Mouse (Mus musculus) kidney, postnatal 0 days (tissue): ENCODE results near the gene Ror2. TPM values are rescaled to one million over a fixed set of nuclear protein-coding genes. Genes with fewer than 3 reads are reported as not detected.
"Not testable (repeated sequence)": the region's sequence is repeated elsewhere in the genome, so short reads cannot be mapped to it uniquely, and the experiment has no call there.

ENCODE experiments used
- ATAC-seq: fragments of 200-750 bp; cut with Nextera tagmentation; replicated peaks from 2 replicates; pipeline ENCODE4 v1.8.0; 2017; ENCODE audit warnings: low read depth, moderate number of reproducible peaks, moderate TSS enrichment, moderate library complexity; ENCODE audit not compliant: low FRiP score
- DNase-seq: peaks from one replicate; pipeline ENCODE4 v3.0.0-alpha.2; 2016; ENCODE audit warnings: low spot score
- H3K27ac ChIP-seq: fragments of 300-500 bp; sonication (generic); 2 replicates; pipeline ENCODE4 v1.5.1; 2014; ENCODE audit warnings: mild to moderate bottlenecking
- H3K27me3 ChIP-seq: fragments of 300-500 bp; sonication (generic); 2 replicates; pipeline ENCODE4 v1.6.1; 2014; ENCODE audit warnings: low read length, mixed read lengths; ENCODE audit not compliant: insufficient read depth
- H3K36me3 ChIP-seq: fragments of 300-500 bp; sonication (generic); 2 replicates; pipeline ENCODE4 v1.6.1; 2014; ENCODE audit warnings: low read length, mixed read lengths; ENCODE audit not compliant: insufficient read depth
- H3K4me1 ChIP-seq: fragments of 300-500 bp; sonication (generic); replicated peaks from 2 replicates; pipeline ENCODE4 v1.6.1; 2014; ENCODE audit warnings: antibody characterized with exemption, low read length, mixed read lengths; ENCODE audit not compliant: insufficient read depth
- H3K4me2 ChIP-seq: fragments of 300-500 bp; sonication (generic); 2 replicates; pipeline ENCODE4 v1.6.1; 2014; ENCODE audit warnings: mild to moderate bottlenecking, low read length, moderate library complexity, mixed read lengths
- H3K4me3 ChIP-seq: fragments of 300-500 bp; sonication (generic); replicated peaks from 2 replicates; pipeline ENCODE4 v1.5.1; 2014; ENCODE audit warnings: low read depth, low read length
- H3K9ac ChIP-seq: fragments of 300-500 bp; sonication (generic); 2 replicates; pipeline ENCODE4 v1.6.1; 2014; ENCODE audit warnings: low read depth, low read length
- H3K9me3 ChIP-seq: fragments of 300-500 bp; sonication (generic); replicated peaks from 2 replicates; pipeline ENCODE4 v1.6.1; 2016; ENCODE audit warnings: low read length, inconsistent platforms, mixed read lengths
- CTCF ChIP-seq: IDR thresholded peaks from 2 replicates; pipeline ENCODE4 v1.5.1; 2016; ENCODE audit warnings: antibody characterized with exemption, low read depth, mild to moderate bottlenecking, moderate library complexity
- WGBS: fragments of 180-500 bp; shearing (Covaris S2); extraction: QIAGEN DNeasy Blood & Tissue Kit; methylation state at CpG from one replicate; pipeline ENCODE4 v1.1.7; 2014; 5-methylcytosine and 5-hydroxymethylcytosine counted together
- polyA plus RNA-seq: library from polyadenylated mRNA; unstranded; fragments of >200 nt; fragmentation: Nextera tagmentation; extraction: Ambion mirVana; gene quantifications from 2 replicates; pipeline ENCODE4 v1.2.1, GENCODE M21; 2015

Ror2 gene
- polyA plus RNA-seq, 1 experiment from 2014 or later, result 7.4 TPM

- Histone ChIP-seq H3K36me3 (no peaks in the 10 kb centered on the region), H3K27me3 (no peaks in the 10 kb centered on the region), H3K9ac (no peak overlapping the region), H3K4me1 (no peaks in the 10 kb centered on the region), H3K27ac (no peak overlapping the region), H3K4me2 (no peak overlapping the region), H3K9me3 (no peaks in the 10 kb centered on the region), H3K4me3 (no peak overlapping the region)
- ATAC-seq (no peak), DNase-seq (peak; percentile 37)
- no peak for TF ChIP-seq CTCF
- WGBS, result 25% methylated on average over 11 of the region's 11 CpGs
These were observed 30.8 kb upstream of the Ror2 start for GRCm38 (mm10) chr13:53316515-53317295.

- 83% methylated on average over 4 of the region's 4 CpGs for WGBS
- not testable (repeated sequence) for H3K36me3 ChIP-seq, H3K4me3 ChIP-seq, H3K4me1 ChIP-seq, DNase-seq, H3K9me3 ChIP-seq, H3K9ac ChIP-seq, H3K4me2 ChIP-seq, H3K27me3 ChIP-seq, ATAC-seq, H3K27ac ChIP-seq
- TF ChIP-seq CTCF, result peak; percentile 67
These were observed 29.8 kb upstream of the Ror2 start for GRCm38 (mm10) chr13:53315757-53316156.

- no peak for TF ChIP-seq CTCF
- no peak overlapping the region for H3K27ac ChIP-seq
- DNase-seq, result no peak
These were observed 24.5 kb upstream of the Ror2 start for GRCm38 (mm10) chr13:53310442-53310841.

GRCm38 (mm10) chr13:53309661-53310160 is 23.8 kb upstream of the Ror2 start:
- Histone ChIP-seq H3K4me1 (peaks cover 6% of the 10 kb centered on the region; the same call in 1 of the 2 replicates), H3K27ac (no peak overlapping the region), H3K27me3 (no peaks in the 10 kb centered on the region), H3K4me2 (peak overlapping the region; percentile 45), H3K36me3 (no peaks in the 10 kb centered on the region), H3K9me3 (no peaks in the 10 kb centered on the region), H3K4me3 (peak overlapping the region; percentile 0; the same call in 1 of the 2 replicates), H3K9ac (no peak overlapping the region)
- peak; percentile 49 for TF ChIP-seq CTCF
- peak; percentile 84 for DNase-seq
- WGBS, result 1% methylated on average over 15 of the region's 15 CpGs
- peak; percentile 54; the same call in 1 of the 2 replicates for ATAC-seq

More at GRCm38 (mm10) chr13:53310442-53310841, 24.5 kb upstream of the Ror2 start:
- no peak for ATAC-seq
- Histone ChIP-seq H3K36me3 (no peaks in the 10 kb centered on the region), H3K4me2 (no peak overlapping the region), H3K27me3 (no peaks in the 10 kb centered on the region), H3K9ac (no peak overlapping the region), H3K4me3 (no peak overlapping the region), H3K9me3 (no peaks in the 10 kb centered on the region), H3K4me1 (peaks cover 6% of the 10 kb centered on the region; the same call in 1 of the 2 replicates)
- WGBS, result 57% methylated on average over 5 of the region's 5 CpGs

- 17% methylated on average over 9 of the region's 9 CpGs for WGBS
- Histone ChIP-seq H3K4me1 (peaks cover 6% of the 10 kb centered on the region; the same call in 1 of the 2 replicates), H3K4me3 (0 out of 2 replicates have a peak overlapping the region, but pooled peaks have one; percentile 0), H3K9ac (no peak overlapping the region), H3K4me2 (peak overlapping the region; percentile 45), H3K36me3 (no peaks in the 10 kb centered on the region), H3K27ac (no peak overlapping the region), H3K9me3 (no peaks in the 10 kb centered on the region), H3K27me3 (no peaks in the 10 kb centered on the region)
- no peak for DNase-seq
- ATAC-seq, result no peak
- no peak for TF ChIP-seq CTCF
These were observed 23.2 kb upstream of the Ror2 start for GRCm38 (mm10) chr13:53309148-53309547.

- Histone ChIP-seq H3K27ac (no peak overlapping the region), H3K4me3 (no peak overlapping the region), H3K36me3 (no peaks in the 10 kb centered on the region), H3K9me3 (no peaks in the 10 kb centered on the region), H3K9ac (no peak overlapping the region), H3K4me1 (peaks cover 6% of the 10 kb centered on the region; the same call in 1 of the 2 replicates), H3K4me2 (no peak overlapping the region), H3K27me3 (no peaks in the 10 kb centered on the region)
- WGBS, result 83% methylated on average over 5 of the region's 5 CpGs
- ATAC-seq, result no peak
- peak; percentile 37; the same call in 1 of the 2 replicates for TF ChIP-seq CTCF
- no peak for DNase-seq
These were observed 20.9 kb upstream of the Ror2 start for GRCm38 (mm10) chr13:53306836-53307235.
